In genomic region chr12:102702356-102703110, GRCm38 (mm10) we compare ENCODE assay signal across 9 mouse cellular contexts. TPM values are rescaled to one million over a fixed set of nuclear protein-coding genes. Genes with fewer than 3 reads are reported as not detected.
DNase-seq lines count a peak whose midpoint lies in the region; ATAC-seq lines count a peak whose summit lies in the region.
"Had no signal": no experiment of that assay in that cellular context is flagged by ENCODE, and none has a peak within 500 bp of the region (broad histone marks: within the 10 kb centered on the region; RNA-seq: fewer than 3 reads in every experiment).

No protein-coding gene starts in this region.

- no peak overlapping the region for H3K27ac ChIP-seq in heart, embryonic 11.5 days (ENCODE audit: low read depth, low read length)
- H3K27ac ChIP-seq in kidney, embryonic 15.5 days = peak overlapping the region; percentile 76

- peak; percentile 88 for DNase-seq in 3T3-L1 (ENCODE audit: low read depth, low spot score)
- peak; percentile 54 for DNase-seq in WW6 (ENCODE audit: low read depth, low spot score)
- DNase-seq in embryo, embryonic 10 days (ENCODE audit: low spot score) = peak; percentile 82
- peak; percentile 62 to 81 for DNase-seq in lung, adult 18-20 months
- peak; percentile 79 to 94 for DNase-seq in thymus, postnatal 10 days (ENCODE audit: low spot score in 2 of 2)

- no peak overlapping the region for H3K9ac ChIP-seq in heart, embryonic 11.5 days (ENCODE audit: low read depth, low read length)
- H3K9ac ChIP-seq in kidney, embryonic 15.5 days = peak overlapping the region; percentile 76; the same call in 1 of the 2 replicates

- 6% methylated on average over 15 of the region's 15 CpGs for WGBS in heart, embryonic 11.5 days (ENCODE audit: insufficient replicate concordance)
- WGBS in kidney, embryonic 15.5 days = 9% methylated on average over 15 of the region's 15 CpGs

- peaks cover 23% of the 10 kb centered on the region for H3K4me1 ChIP-seq in heart, embryonic 11.5 days (ENCODE audit: control insufficient read depth, insufficient read depth, low read length)
- peaks cover 75% of the 10 kb centered on the region for H3K4me1 ChIP-seq in kidney, embryonic 15.5 days

- peaks cover 14% of the 10 kb centered on the region for H3K27me3 ChIP-seq in heart, embryonic 11.5 days (ENCODE audit: control insufficient read depth, insufficient read depth, low read length)
- H3K27me3 ChIP-seq in kidney, embryonic 15.5 days = no peaks in the 10 kb centered on the region

- H3K9me3 ChIP-seq in heart, embryonic 11.5 days (replicated peaks; ENCODE audit: control insufficient read depth, low read length) = no peaks in the 10 kb centered on the region
- H3K9me3 ChIP-seq in kidney, embryonic 15.5 days (replicated peaks) = no peaks in the 10 kb centered on the region

- no peaks in the 10 kb centered on the region for H3K36me3 ChIP-seq in heart, embryonic 11.5 days (ENCODE audit: control insufficient read depth, insufficient read depth, low read length)
- H3K36me3 ChIP-seq in kidney, embryonic 15.5 days = no peaks in the 10 kb centered on the region

- H3K4me3 ChIP-seq in heart, embryonic 11.5 days (ENCODE audit: low read depth, low read length) = peak overlapping the region; percentile 12; the same call in 1 of the 2 replicates
- peak overlapping the region; percentile 83 for H3K4me3 ChIP-seq in kidney, embryonic 15.5 days (replicated peaks)

- H3K4me2 ChIP-seq in heart, embryonic 11.5 days = peak overlapping the region; percentile 96
- H3K4me2 ChIP-seq in kidney, embryonic 15.5 days = peak overlapping the region; percentile 97

- no peak for ATAC-seq in heart, embryonic 11.5 days (replicated peaks; ENCODE audit: insufficient number of reproducible peaks, low FRiP score, low TSS enrichment)
- no peak for ATAC-seq in kidney, embryonic 15.5 days (replicated peaks; ENCODE audit: low FRiP score)
- ATAC-seq in neutrophil, adult 5-6 weeks (ENCODE audit: extremely low read depth, insufficient number of reproducible peaks, low FRiP score, poor library complexity, severe bottlenecking) = peak; percentile 23; the same call in 1 of the 2 replicates

RNA-seq across cellular contexts. Expression of gene Itpk1, which starts 2.2 kb away (rescaled TPM):
- polyA plus RNA-seq in heart, embryonic 11.5 days (2014; fragmentation: Nextera tagmentation; extraction: Ambion mirVana) = 3.2 and 3.5 TPM in 2 replicates
- polyA plus RNA-seq in kidney, embryonic 15.5 days (2015; fragmentation: Nextera tagmentation; extraction: Ambion mirVana) = 18.9 and 20.8 TPM in 2 replicates
- 14.0 and 18.7 TPM in 2 replicates for total RNA-seq in neutrophil, adult 5-6 weeks (2017)

RNA-seq across cellular contexts. Expression of gene Moap1, which starts 40.9 kb away (rescaled TPM):
- polyA plus RNA-seq in heart, embryonic 11.5 days (2014; fragmentation: Nextera tagmentation; extraction: Ambion mirVana) = 21.1 and 23.7 TPM in 2 replicates
- polyA plus RNA-seq in kidney, embryonic 15.5 days (2015; fragmentation: Nextera tagmentation; extraction: Ambion mirVana) = 24.5 and 25.4 TPM in 2 replicates
- 6.1 and 8.3 TPM in 2 replicates for total RNA-seq in neutrophil, adult 5-6 weeks (2017)

RNA-seq across cellular contexts. Expression of gene Tmem251, which starts 41.0 kb away (rescaled TPM):
- polyA plus RNA-seq in heart, embryonic 11.5 days (2014; fragmentation: Nextera tagmentation; extraction: Ambion mirVana) = 7.4 and 7.9 TPM in 2 replicates
- polyA plus RNA-seq in kidney, embryonic 15.5 days (2015; fragmentation: Nextera tagmentation; extraction: Ambion mirVana) = 10.0 and 10.8 TPM in 2 replicates
- total RNA-seq in neutrophil, adult 5-6 weeks (2017) = 11.2 and 13.4 TPM in 2 replicates

RNA-seq across cellular contexts. Expression of gene Gm28051, which starts 55.0 kb away (rescaled TPM):
- not detected in 2 replicates for polyA plus RNA-seq in heart, embryonic 11.5 days (2014; fragmentation: Nextera tagmentation; extraction: Ambion mirVana)
- polyA plus RNA-seq in kidney, embryonic 15.5 days (2015; fragmentation: Nextera tagmentation; extraction: Ambion mirVana) = not detected in 2 replicates
- not detected in 2 replicates for total RNA-seq in neutrophil, adult 5-6 weeks (2017)
- polyA plus RNA-seq: frontal cortex, adult 2 months had no signal

RNA-seq across cellular contexts. Expression of gene Gon7, which starts 55.1 kb away (rescaled TPM):
- 25.2 and 26.4 TPM in 2 replicates for polyA plus RNA-seq in heart, embryonic 11.5 days (2014; fragmentation: Nextera tagmentation; extraction: Ambion mirVana)
- polyA plus RNA-seq in kidney, embryonic 15.5 days (2015; fragmentation: Nextera tagmentation; extraction: Ambion mirVana) = 33.7 and 38.7 TPM in 2 replicates
- 21.5 and 23.5 TPM in 2 replicates for total RNA-seq in neutrophil, adult 5-6 weeks (2017)
